Mouse (Mus musculus): ENCODE measurements at regions not wholly inside any gene's neighbourhood (a gene's known extent, or its start where the extent isn't known, plus 50 kb on each side); places are given as distances from the start of the nearest gene placed in this dataset.

GRCm38 (mm10) chr13:99095006-99095405, 89.6 kb upstream of the Zfp366 start:
- no peak overlapping the region for H3K9ac ChIP-seq
- no peaks in the 10 kb centered on the region for H3K36me3 ChIP-seq
- no peak overlapping the region for H3K4me2 ChIP-seq
- 93% methylated on average over 5 of the region's 5 CpGs for WGBS
- H3K27ac ChIP-seq (replicated peaks), result no peak overlapping the region
- H3K4me1 ChIP-seq (replicated peaks), result peaks cover 27% of the 10 kb centered on the region
- no peaks in the 10 kb centered on the region for H3K9me3 ChIP-seq
- H3K27me3 ChIP-seq, result no peaks in the 10 kb centered on the region
- no peak for ATAC-seq (ENCODE audit: low FRiP score, low read depth)
- H3K4me3 ChIP-seq, result no peak overlapping the region

- no peak overlapping the region for H3K4me3 ChIP-seq
- H3K36me3 ChIP-seq, result no peaks in the 10 kb centered on the region
- no peak overlapping the region for H3K4me2 ChIP-seq
- no peak overlapping the region for H3K9ac ChIP-seq
- 65% methylated on average over 5 of the region's 5 CpGs for WGBS
- H3K4me1 ChIP-seq (replicated peaks), result peaks cover 21% of the 10 kb centered on the region
- no peaks in the 10 kb centered on the region for H3K27me3 ChIP-seq
- H3K27ac ChIP-seq (replicated peaks), result 0 out of 2 replicates have a peak overlapping the region, but pooled peaks have one; percentile 63
- ATAC-seq (ENCODE audit: low FRiP score, low read depth), result no peak
- no peaks in the 10 kb centered on the region for H3K9me3 ChIP-seq
Measured at GRCm38 (mm10) chr13:99094221-99094620, 90.4 kb upstream of the Zfp366 start.

- Histone ChIP-seq H3K9me3 (no peaks in the 10 kb centered on the region), H3K27me3 (no peaks in the 10 kb centered on the region), H3K4me1 (replicated peaks) (peaks cover 21% of the 10 kb centered on the region), H3K4me2 (peak overlapping the region; percentile 22), H3K4me3 (no peak overlapping the region), H3K9ac (no peak overlapping the region), H3K27ac (replicated peaks) (peak overlapping the region; percentile 63), H3K36me3 (no peaks in the 10 kb centered on the region)
- WGBS, result 9% methylated on average over 9 of the region's 9 CpGs
- peak; percentile 95 for ATAC-seq (ENCODE audit: low FRiP score, low read depth)
Measured at GRCm38 (mm10) chr13:99093269-99093668, 91.4 kb upstream of the Zfp366 start.

GRCm38 (mm10) chr13:99092279-99092930, 92.2 kb upstream of the Zfp366 start:
- H3K4me2 ChIP-seq, result no peak overlapping the region
- H3K9me3 ChIP-seq, result no peaks in the 10 kb centered on the region
- H3K36me3 ChIP-seq, result no peaks in the 10 kb centered on the region
- WGBS, result 34% methylated on average over 14 of the region's 14 CpGs
- no peak for ATAC-seq (ENCODE audit: low FRiP score, low read depth)
- peak overlapping the region; percentile 12; the same call in 1 of the 2 replicates for H3K27ac ChIP-seq (replicated peaks)
- H3K9ac ChIP-seq, result no peak overlapping the region
- H3K4me1 ChIP-seq (replicated peaks), result peaks cover 21% of the 10 kb centered on the region
- no peak overlapping the region for H3K4me3 ChIP-seq
- no peaks in the 10 kb centered on the region for H3K27me3 ChIP-seq

- Histone ChIP-seq H3K27me3 (no peaks in the 10 kb centered on the region), H3K9ac (no peak overlapping the region), H3K9me3 (no peaks in the 10 kb centered on the region), H3K4me3 (no peak overlapping the region), H3K36me3 (no peaks in the 10 kb centered on the region), H3K4me2 (no peak overlapping the region), H3K27ac (replicated peaks) (peak overlapping the region; percentile 12; the same call in 1 of the 2 replicates), H3K4me1 (replicated peaks) (peaks cover 21% of the 10 kb centered on the region)
- WGBS, result 62% methylated on average over 7 of the region's 7 CpGs
- ATAC-seq (ENCODE audit: low FRiP score, low read depth), result no peak
Measured at GRCm38 (mm10) chr13:99091562-99092278, 92.9 kb upstream of the Zfp366 start.

GRCm38 (mm10) chr13:99090361-99090760, 94.3 kb upstream of the Zfp366 start:
- Histone ChIP-seq H3K36me3 (no peaks in the 10 kb centered on the region), H3K4me2 (no peak overlapping the region), H3K4me1 (replicated peaks) (peaks cover 21% of the 10 kb centered on the region), H3K4me3 (no peak overlapping the region), H3K27ac (replicated peaks) (no peak overlapping the region), H3K27me3 (no peaks in the 10 kb centered on the region), H3K9me3 (no peaks in the 10 kb centered on the region), H3K9ac (no peak overlapping the region)
- 38% methylated on average over 3 of the region's 3 CpGs for WGBS
- ATAC-seq (ENCODE audit: low FRiP score, low read depth), result no peak

GRCm38 (mm10) chr13:99088285-99088684, 96.3 kb upstream of the Zfp366 start:
- 84% methylated on average over 4 of the region's 4 CpGs for WGBS

GRCm38 (mm10) chr13:99079331-99079761, 95.0 kb upstream of the 1700024P04Rik start:
- no peak for ATAC-seq (ENCODE audit: low FRiP score, low read depth)
- Histone ChIP-seq H3K4me2 (no peak overlapping the region), H3K4me1 (replicated peaks) (no peaks in the 10 kb centered on the region), H3K9ac (no peak overlapping the region), H3K27me3 (no peaks in the 10 kb centered on the region), H3K36me3 (no peaks in the 10 kb centered on the region), H3K4me3 (no peak overlapping the region), H3K9me3 (no peaks in the 10 kb centered on the region), H3K27ac (replicated peaks) (no peak overlapping the region)
- WGBS, result 98% methylated on average over 8 of the region's 8 CpGs

More at GRCm38 (mm10) chr13:99088285-99088684, 96.3 kb upstream of the Zfp366 start:
- ATAC-seq (ENCODE audit: low FRiP score, low read depth), result no peak
- Histone ChIP-seq H3K4me3 (no peak overlapping the region), H3K27me3 (no peaks in the 10 kb centered on the region), H3K36me3 (no peaks in the 10 kb centered on the region), H3K9me3 (no peaks in the 10 kb centered on the region), H3K9ac (no peak overlapping the region), H3K4me1 (replicated peaks) (peaks cover 12% of the 10 kb centered on the region), H3K27ac (replicated peaks) (no peak overlapping the region), H3K4me2 (no peak overlapping the region)

GRCm38 (mm10) chr13:99078643-99079042, 94.3 kb upstream of the 1700024P04Rik start:
- ATAC-seq (ENCODE audit: low FRiP score, low read depth), result no peak
- H3K4me1 ChIP-seq (replicated peaks), result no peaks in the 10 kb centered on the region
- no peak overlapping the region for H3K27ac ChIP-seq (replicated peaks)
- H3K4me3 ChIP-seq, result no peak overlapping the region
- H3K9me3 ChIP-seq, result no peaks in the 10 kb centered on the region
- no peaks in the 10 kb centered on the region for H3K27me3 ChIP-seq
- H3K36me3 ChIP-seq, result no peaks in the 10 kb centered on the region
- 87% methylated on average over 10 of the region's 10 CpGs for WGBS
- H3K9ac ChIP-seq, result no peak overlapping the region
- H3K4me2 ChIP-seq, result no peak overlapping the region

- Histone ChIP-seq H3K27me3 (no peaks in the 10 kb centered on the region), H3K27ac (replicated peaks) (no peak overlapping the region), H3K9ac (no peak overlapping the region), H3K9me3 (no peaks in the 10 kb centered on the region), H3K4me1 (replicated peaks) (0 out of 2 replicates have a peak, but pooled peaks cover 13% of the 10 kb centered on the region), H3K36me3 (no peaks in the 10 kb centered on the region), H3K4me3 (no peak overlapping the region), H3K4me2 (no peak overlapping the region)
- no peak for ATAC-seq (ENCODE audit: low FRiP score, low read depth)
- 61% methylated on average over 6 of the region's 6 CpGs for WGBS
Measured at GRCm38 (mm10) chr13:99077039-99077749, 92.8 kb upstream of the 1700024P04Rik start.

GRCm38 (mm10) chr13:99075467-99075866, 91.1 kb upstream of the 1700024P04Rik start:
- no peak overlapping the region for H3K4me2 ChIP-seq
- no peaks in the 10 kb centered on the region for H3K36me3 ChIP-seq
- H3K9ac ChIP-seq, result no peak overlapping the region
- H3K4me1 ChIP-seq (replicated peaks), result peaks cover 20% of the 10 kb centered on the region
- no peak for ATAC-seq (ENCODE audit: low FRiP score, low read depth)
- 74% methylated on average over 4 of the region's 4 CpGs for WGBS
- H3K9me3 ChIP-seq, result no peaks in the 10 kb centered on the region
- H3K27me3 ChIP-seq, result no peaks in the 10 kb centered on the region
- no peak overlapping the region for H3K4me3 ChIP-seq
- no peak overlapping the region for H3K27ac ChIP-seq (replicated peaks)

GRCm38 (mm10) chr13:99071821-99072414, 87.6 kb upstream of the 1700024P04Rik start:
- Histone ChIP-seq H3K36me3 (no peaks in the 10 kb centered on the region), H3K4me1 (replicated peaks) (peaks cover 26% of the 10 kb centered on the region), H3K9ac (no peak overlapping the region), H3K4me2 (no peak overlapping the region), H3K4me3 (no peak overlapping the region), H3K27me3 (no peaks in the 10 kb centered on the region), H3K27ac (replicated peaks) (peak overlapping the region; percentile 25; the same call in 1 of the 2 replicates), H3K9me3 (no peaks in the 10 kb centered on the region)
- 63% methylated on average over 8 of the region's 8 CpGs for WGBS
- no peak for ATAC-seq (ENCODE audit: low FRiP score, low read depth)

Measured in hindbrain, embryonic 15.5 days (tissue).